Mouse (Mus musculus): ENCODE measurements around the gene Sept3.
A peak's percentile ranks its signal among the peaks of the same experiment; 100 is the strongest.

GRCm38 (mm10) chr15:82271201-82271600, 3.5 kb upstream of the Sept3 start:
- TF ChIP-seq CTCF (IDR thresholded peaks at IDR 0.05; ENCODE audit: low read depth) (peak; percentile 94), EP300 (optimal IDR thresholded peaks at IDR 0.05) (no peak)

Measured in stomach, postnatal 0 days (tissue).